Mouse (Mus musculus) neutrophil, adult 65 days (primary cell): Measurements from ENCODE around the gene Olfr1289. TPM values are rescaled to one million over a fixed set of nuclear protein-coding genes. Genes with fewer than 3 reads are reported as not detected.

Source experiments
- total RNA-seq: library from RNA; stranded (reverse); gene quantifications from 2 replicates; pipeline ENCODE4 v1.2.4, GENCODE M21; 2023

The Olfr1289 gene
- total RNA-seq, result not detected in 2 replicates

DNA sequence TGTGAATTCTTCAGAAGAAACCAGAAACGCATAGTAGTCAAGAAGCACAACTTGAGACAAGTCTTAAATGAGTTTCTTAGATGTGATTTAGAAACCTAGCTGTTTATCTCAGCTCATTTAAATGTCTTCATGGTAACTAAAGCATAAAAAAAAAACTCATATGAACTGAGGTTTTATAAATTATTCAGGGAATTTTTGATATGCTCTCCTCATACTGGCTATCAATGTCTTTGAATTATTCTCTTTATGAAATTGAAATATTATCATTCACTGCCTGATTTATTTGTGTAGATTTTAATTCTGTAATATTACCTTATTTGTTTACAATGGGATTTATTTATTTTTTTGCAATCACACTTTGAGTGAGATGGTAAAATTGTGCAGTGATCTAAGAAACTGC lies at the start of gene Olfr1289:
Gene Olfr1289, plus strand, starts transcription at position 301 of the 400 bp plus-strand sequence.

DNA sequence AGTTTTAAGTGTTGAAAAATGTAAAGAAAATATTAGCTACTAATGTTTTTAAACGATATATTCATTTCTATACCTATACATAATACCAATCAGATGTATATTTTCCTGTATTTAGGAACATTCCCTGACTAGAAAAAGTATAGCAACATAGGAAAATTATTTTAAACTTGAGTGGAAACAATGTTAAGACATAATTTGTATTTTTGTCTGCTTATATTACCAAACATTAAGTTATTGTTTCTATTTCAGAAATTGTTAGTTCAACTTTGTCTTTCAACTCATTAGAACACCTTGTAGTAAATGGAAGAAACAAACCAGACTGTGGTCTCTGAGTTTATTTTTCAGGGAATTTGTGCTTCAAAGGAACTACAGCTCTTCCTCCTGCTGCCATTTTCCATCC lies 31.8 kb upstream of the Olfr1289 start, which contains the start of gene Olfr1287:
Gene Olfr1287, plus strand, starts transcription at position 301 of the 400 bp plus-strand sequence.

DNA sequence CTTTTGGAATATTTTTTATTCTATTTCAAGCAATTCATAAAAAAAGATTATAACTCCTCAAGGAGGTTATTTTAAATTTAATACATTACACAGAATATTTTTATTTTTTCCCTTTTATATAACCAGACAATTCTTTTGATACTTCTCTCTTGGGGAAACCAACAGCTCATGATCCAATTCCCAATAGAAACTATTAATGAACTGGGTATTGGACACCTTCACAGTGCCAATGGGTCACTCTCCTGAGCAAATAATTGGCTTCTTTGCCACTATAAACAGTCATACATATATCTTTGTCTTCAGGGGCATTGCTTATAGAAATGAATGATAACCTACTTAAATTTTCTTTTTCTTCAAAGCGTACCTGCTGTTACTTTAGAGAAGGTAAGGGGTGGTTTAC lies 6.8 kb upstream of the Olfr1289 start, which contains the start of gene Olfr1288:
Gene Olfr1288, plus strand, starts transcription at position 301 of the 400 bp plus-strand sequence.

DNA sequence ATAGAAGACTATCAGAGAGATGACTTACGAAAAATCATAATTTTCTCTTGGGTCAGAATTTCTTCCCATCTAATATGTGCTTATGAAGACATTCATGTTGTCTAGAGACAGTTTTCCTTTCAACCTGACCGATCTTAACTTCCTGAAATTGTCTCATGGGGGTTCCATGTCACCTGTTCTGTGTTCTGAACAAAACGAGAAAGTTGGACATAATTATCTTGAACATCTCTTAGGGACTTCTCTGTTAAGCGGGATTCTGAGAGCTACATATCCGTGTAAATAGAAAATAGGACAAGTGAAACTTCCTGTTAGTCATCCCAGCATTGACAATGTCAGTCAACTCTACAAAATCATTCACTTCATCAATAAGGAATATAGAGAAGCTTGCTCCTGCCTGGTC lies 13.1 kb downstream of the Olfr1289 start, which contains the start of gene Olfr1290:
Gene Olfr1290, minus strand, starts transcription at position 101 of the 400 bp plus-strand sequence.

DNA sequence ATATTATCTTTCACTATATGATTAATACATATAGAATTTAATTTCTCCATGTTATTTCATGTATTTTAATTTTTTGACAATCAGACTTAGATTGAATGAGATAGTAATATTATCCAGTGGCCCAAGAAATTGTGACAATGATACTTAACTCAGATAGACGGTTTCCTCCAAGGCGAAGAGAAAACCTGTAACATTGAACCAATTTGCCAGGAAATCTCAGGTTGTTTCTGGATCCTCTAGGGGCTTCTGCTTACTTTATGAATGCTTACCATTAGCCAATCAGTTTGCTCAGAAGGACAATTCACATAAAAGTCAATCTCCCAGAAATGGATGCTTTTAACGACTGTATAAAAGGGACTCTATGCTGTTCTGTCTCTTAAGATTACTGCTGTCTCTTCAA lies 16.3 kb downstream of the Olfr1289 start, which contains the start of gene Olfr1291-ps1:
Gene Olfr1291-ps1, plus strand, starts transcription at position 301 of the 400 bp plus-strand sequence.

DNA sequence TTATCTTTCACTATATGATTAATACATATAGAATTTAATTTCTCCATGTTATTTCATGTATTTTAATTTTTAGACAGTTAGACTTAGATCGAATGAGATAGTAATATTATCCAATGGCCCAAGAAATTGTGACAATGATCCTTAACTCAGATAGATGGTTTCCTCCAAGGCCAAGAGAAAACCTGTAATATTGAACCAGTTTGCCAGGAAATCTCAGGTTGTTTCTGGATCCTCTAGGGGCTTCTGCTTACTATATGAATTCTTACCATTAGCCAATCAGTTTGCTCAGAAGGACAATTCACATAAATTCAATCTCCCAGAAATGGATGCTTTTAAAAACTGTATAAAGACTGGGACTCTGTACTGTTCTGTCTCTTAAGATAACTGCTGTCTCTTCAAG lies 44.3 kb downstream of the Olfr1289 start, which contains the start of gene Olfr1293-ps:
Gene Olfr1293-ps, plus strand, starts transcription at position 301 of the 400 bp plus-strand sequence.

Other genes with a start within 250 kb of the Olfr1289 start
- gene Olfr1275, start 245.5 kb upstream of the Olfr1289 start, total RNA-seq, result not detected in 2 replicates
- gene Olfr1276, start 226.3 kb upstream of the Olfr1289 start, total RNA-seq, result not detected in 2 replicates
- gene Olfr1277, start 206.7 kb upstream of the Olfr1289 start, total RNA-seq, result not detected in 2 replicates
- gene Olfr1278, start 190.7 kb upstream of the Olfr1289 start, total RNA-seq, result not detected in 2 replicates
- gene Olfr1279, start 180.2 kb upstream of the Olfr1289 start, total RNA-seq, result not detected in 2 replicates
- gene Olfr1280, start 166.8 kb upstream of the Olfr1289 start, total RNA-seq, result not detected in 2 replicates
- gene Olfr1281, start 154.3 kb upstream of the Olfr1289 start, total RNA-seq, result not detected in 2 replicates
- gene Olfr1282, start 144.7 kb upstream of the Olfr1289 start, total RNA-seq, result not detected in 2 replicates
- not detected in 2 replicates for gene Olfr1283, start 114.0 kb upstream of the Olfr1289 start, total RNA-seq
- not detected in 2 replicates for gene Olfr1284, start 105.3 kb upstream of the Olfr1289 start, total RNA-seq
- not detected in 2 replicates for gene Olfr1286, start 57.7 kb upstream of the Olfr1289 start, total RNA-seq
- gene Olfr1287, start 31.7 kb upstream of the Olfr1289 start, total RNA-seq, result not detected in 2 replicates
- not detected in 2 replicates for gene Olfr1288, start 6.7 kb upstream of the Olfr1289 start, total RNA-seq
- gene Olfr1290, start 13.0 kb downstream of the Olfr1289 start, total RNA-seq, result not detected in 2 replicates
- not detected in 2 replicates for gene Olfr1291-ps1, start 16.4 kb downstream of the Olfr1289 start, total RNA-seq
- not detected in 2 replicates for gene Olfr1293-ps, start 44.4 kb downstream of the Olfr1289 start, total RNA-seq
- not detected in 2 replicates for gene Olfr1294, start 59.5 kb downstream of the Olfr1289 start, total RNA-seq
- gene Olfr1295, start 88.9 kb downstream of the Olfr1289 start, total RNA-seq, result not detected in 2 replicates
- gene Olfr1297, start 145.7 kb downstream of the Olfr1289 start, total RNA-seq, result not detected in 2 replicates
- gene Olfr1298, start 168.4 kb downstream of the Olfr1289 start, total RNA-seq, result not detected in 2 replicates
- gene Olfr1299, start 180.6 kb downstream of the Olfr1289 start, total RNA-seq, result not detected in 2 replicates